Mouse (Mus musculus): ENCODE results near the gene Eif4a1. TPM values are rescaled to one million over a fixed set of nuclear protein-coding genes. Genes with fewer than 3 reads are reported as not detected.

The Eif4a1 gene
- polyA plus RNA-seq, 1 experiment = 319 TPM

DNA sequence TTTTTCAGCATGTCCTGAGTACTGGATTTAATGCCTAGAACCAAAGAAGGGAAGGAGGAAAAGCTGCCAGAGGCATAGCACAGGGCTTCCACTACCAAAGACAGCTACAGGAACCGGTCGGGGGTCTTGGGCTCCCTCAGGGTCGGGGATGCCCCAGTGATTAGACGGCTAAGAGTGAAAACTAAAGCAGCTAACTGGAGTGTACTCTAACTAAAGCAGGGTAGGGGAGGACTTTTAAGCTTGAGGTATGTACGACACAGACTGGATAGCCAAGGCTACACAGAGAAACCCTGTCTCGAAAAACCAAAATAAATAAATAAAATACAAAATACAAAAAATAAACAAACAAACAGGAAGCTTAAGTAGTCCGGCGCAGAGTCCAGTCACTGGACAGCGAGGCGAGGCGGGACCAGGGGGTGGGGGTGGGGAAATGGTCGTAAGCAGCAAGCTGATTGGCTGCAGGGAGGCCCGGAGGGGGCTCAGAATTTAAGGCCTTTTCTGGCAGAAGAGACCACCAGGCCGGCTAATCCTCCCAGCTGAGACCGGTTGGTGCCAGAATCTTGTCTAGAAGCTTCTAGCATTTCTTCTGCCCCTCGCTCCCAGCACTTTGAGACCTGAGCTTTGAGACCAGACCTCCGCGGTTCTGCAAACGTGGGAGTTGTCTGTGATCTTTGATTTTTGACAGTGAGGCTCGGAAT lies 50.5 kb downstream of the Eif4a1 start, which contains the start of gene Sat2:
TSS of gene Sat2 (plus strand) at position 454 of the 698 bp plus-strand sequence.
- Histone ChIP-seq H3K27ac (ENCODE audit: insufficient read depth, low read depth, low read length) (no peak within 1 kb of the TSS), H3K4me3 (ENCODE audit: insufficient read depth, low read length) (peak within 1 kb of the TSS; percentile 65), H3K4me1 (ENCODE audit: control insufficient read depth, insufficient read depth, low read length) (peaks cover 3% of the 10 kb centered on the region)
- TF ChIP-seq CTCF (IDR thresholded peaks at IDR 0.05; ENCODE audit: low read depth, low read length) (no peak), POLR2A (IDR thresholded peaks at IDR 0.05; ENCODE audit: borderline replicate concordance, low read depth, low read length) (no peak)

DNA sequence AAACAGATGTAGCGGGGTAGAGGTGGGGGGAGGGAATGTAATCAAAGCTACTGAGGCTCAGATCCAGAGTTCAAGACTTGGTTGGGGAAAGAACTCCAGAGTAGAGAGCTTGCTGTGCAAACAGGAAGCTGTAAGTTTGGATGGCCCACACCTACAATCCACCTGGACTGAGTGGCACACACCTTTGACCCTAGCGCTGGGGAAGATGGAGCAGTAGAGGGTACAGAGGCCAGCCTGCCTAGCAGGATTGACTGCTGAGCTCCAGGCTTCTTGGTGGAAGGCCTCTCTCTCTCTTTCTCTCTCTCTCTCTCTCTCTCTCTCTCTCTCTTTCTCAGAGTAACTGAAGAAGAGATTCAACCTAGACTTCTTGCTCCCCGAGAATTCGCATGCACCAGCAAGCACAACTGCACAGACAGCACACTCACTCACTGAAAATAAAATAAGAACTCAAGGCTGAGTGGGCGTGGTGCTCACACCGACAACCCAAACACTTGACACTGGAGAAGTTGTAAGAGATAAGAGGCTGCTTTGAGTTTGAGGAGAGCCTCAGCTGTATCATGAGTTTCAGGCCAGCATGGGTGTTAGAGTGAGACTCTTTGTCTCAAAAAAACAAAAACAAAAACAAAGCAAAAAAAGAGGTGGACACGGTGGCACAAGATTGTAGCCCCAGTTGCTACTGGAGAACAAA lies 51.7 kb downstream of the Eif4a1 start:
- TF ChIP-seq CTCF (IDR thresholded peaks at IDR 0.05; ENCODE audit: low read depth, low read length) (no peak), POLR2A (IDR thresholded peaks at IDR 0.05; ENCODE audit: borderline replicate concordance, low read depth, low read length) (no peak)
- H3K4me1 ChIP-seq (ENCODE audit: control insufficient read depth, insufficient read depth, low read length) = peaks cover 3% of the 10 kb centered on the region
- no peak overlapping the region for H3K4me3 ChIP-seq (ENCODE audit: insufficient read depth, low read length)
- no peak overlapping the region for H3K27ac ChIP-seq (ENCODE audit: insufficient read depth, low read depth, low read length)

DNA sequence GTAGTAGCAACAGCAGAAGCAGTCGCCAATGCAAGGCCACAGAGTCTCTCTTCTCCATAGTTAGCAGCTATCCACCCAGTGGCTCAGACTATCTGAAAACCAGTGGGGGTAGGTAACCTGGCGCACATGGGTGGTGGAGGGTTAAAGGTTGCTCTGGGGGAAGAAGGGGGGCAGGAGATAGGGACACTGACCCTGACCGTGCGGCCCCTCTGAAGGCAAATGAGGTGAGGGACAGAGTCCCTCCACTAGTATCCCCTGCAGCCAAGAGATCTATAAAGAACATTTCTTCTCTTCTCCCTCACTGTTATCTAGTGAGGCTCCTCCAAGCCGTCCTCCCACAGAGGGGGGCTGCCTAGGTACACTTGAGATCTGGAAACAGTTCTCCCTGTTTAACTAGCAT lies 54.4 kb downstream of the Eif4a1 start, which contains the start of gene Shbg:
TSS of gene Shbg (minus strand) at position 101 of the 400 bp plus-strand sequence.
- no peak within 1 kb of the TSS for H3K4me3 ChIP-seq (ENCODE audit: insufficient read depth, low read length)
- TF ChIP-seq CTCF (IDR thresholded peaks at IDR 0.05; ENCODE audit: low read depth, low read length) (no peak), POLR2A (IDR thresholded peaks at IDR 0.05; ENCODE audit: borderline replicate concordance, low read depth, low read length) (no peak)
- H3K4me1 ChIP-seq (ENCODE audit: control insufficient read depth, insufficient read depth, low read length) = peaks cover 3% of the 10 kb centered on the region
- no peak within 1 kb of the TSS for H3K27ac ChIP-seq (ENCODE audit: insufficient read depth, low read depth, low read length)

Other genes starting within 250 kb of the Eif4a1 start
- 0.72 and 0.76 TPM in 2 replicates for gene Dnah2, start 123.3 kb downstream of the Eif4a1 start, polyA plus RNA-seq (2012; ENCODE audit: insufficient read depth, insufficient read length, missing spikeins)
- 0.33 TPM in 1 of 2 replicates, not detected in the other for gene Efnb3, start 112.2 kb downstream of the Eif4a1 start, polyA plus RNA-seq (2012; ENCODE audit: insufficient read depth, insufficient read length, missing spikeins)
- 8.2 and 8.8 TPM in 2 replicates for gene Wrap53, start 92.2 kb downstream of the Eif4a1 start, polyA plus RNA-seq (2012; ENCODE audit: insufficient read depth, insufficient read length, missing spikeins)
- 76.1 and 79.7 TPM in 2 replicates for gene Trp53, start 92.1 kb downstream of the Eif4a1 start, polyA plus RNA-seq (2012; ENCODE audit: insufficient read depth, insufficient read length, missing spikeins)
- not detected in 2 replicates for gene Atp1b2, start 66.5 kb downstream of the Eif4a1 start, polyA plus RNA-seq (2012; ENCODE audit: insufficient read depth, insufficient read length, missing spikeins)
- gene Shbg, start 54.5 kb downstream of the Eif4a1 start, polyA plus RNA-seq (2012; ENCODE audit: insufficient read depth, insufficient read length, missing spikeins) = not detected in 2 replicates
- 2.5 and 4.3 TPM in 2 replicates for gene Sat2, start 50.4 kb downstream of the Eif4a1 start, polyA plus RNA-seq (2012; ENCODE audit: insufficient read depth, insufficient read length, missing spikeins)
- gene Fxr2, start 39.4 kb downstream of the Eif4a1 start, polyA plus RNA-seq (2012; ENCODE audit: insufficient read depth, insufficient read length, missing spikeins) = 54.1 and 64.6 TPM in 2 replicates
- gene Sox15, start 17.1 kb downstream of the Eif4a1 start, polyA plus RNA-seq (2012; ENCODE audit: insufficient read depth, insufficient read length, missing spikeins) = not detected in 2 replicates
- 64.2 and 68.9 TPM in 2 replicates for gene Mpdu1, start 9.8 kb downstream of the Eif4a1 start, polyA plus RNA-seq (2012; ENCODE audit: insufficient read depth, insufficient read length, missing spikeins)
- 1,401 and 1,598 TPM in 2 replicates for gene Cd68, start 6.3 kb downstream of the Eif4a1 start, polyA plus RNA-seq (2012; ENCODE audit: insufficient read depth, insufficient read length, missing spikeins)
- 120 and 131 TPM in 2 replicates for gene Senp3, start 9.7 kb upstream of the Eif4a1 start, polyA plus RNA-seq (2012; ENCODE audit: insufficient read depth, insufficient read length, missing spikeins)
- 20.8 and 23.9 TPM in 2 replicates for gene Tnfsf13, start 13.4 kb upstream of the Eif4a1 start, polyA plus RNA-seq (2012; ENCODE audit: insufficient read depth, insufficient read length, missing spikeins)
- gene Tnfsf12, start 23.4 kb upstream of the Eif4a1 start, polyA plus RNA-seq (2012; ENCODE audit: insufficient read depth, insufficient read length, missing spikeins) = 97.6 and 101 TPM in 2 replicates
- gene Tnfsfm13, start 23.7 kb upstream of the Eif4a1 start, polyA plus RNA-seq (2012; ENCODE audit: insufficient read depth, insufficient read length, missing spikeins) = 43.9 and 59.4 TPM in 2 replicates
- 46.5 and 69.7 TPM in 2 replicates for gene Polr2a, start 86.2 kb upstream of the Eif4a1 start, polyA plus RNA-seq (2012; ENCODE audit: insufficient read depth, insufficient read length, missing spikeins)
- not detected in 2 replicates for gene Slc35g3, start 89.5 kb upstream of the Eif4a1 start, polyA plus RNA-seq (2012; ENCODE audit: insufficient read depth, insufficient read length, missing spikeins)
- gene Zbtb4, start 93.5 kb upstream of the Eif4a1 start, polyA plus RNA-seq (2012; ENCODE audit: insufficient read depth, insufficient read length, missing spikeins) = 28.8 and 38.2 TPM in 2 replicates
- 1.0 and 1.8 TPM in 2 replicates for gene Chrnb1, start 123.5 kb upstream of the Eif4a1 start, polyA plus RNA-seq (2012; ENCODE audit: insufficient read depth, insufficient read length, missing spikeins)
- gene Fgf11, start 129.4 kb upstream of the Eif4a1 start, polyA plus RNA-seq (2012; ENCODE audit: insufficient read depth, insufficient read length, missing spikeins) = 27.9 and 29.7 TPM in 2 replicates
- gene Tmem102, start 133.2 kb upstream of the Eif4a1 start, polyA plus RNA-seq (2012; ENCODE audit: insufficient read depth, insufficient read length, missing spikeins) = not detected in 2 replicates
- gene Gm39566, start 142.9 kb upstream of the Eif4a1 start, polyA plus RNA-seq (2012; ENCODE audit: insufficient read depth, insufficient read length, missing spikeins) = not detected in 2 replicates
- gene Spem2, start 146.0 kb upstream of the Eif4a1 start, polyA plus RNA-seq (2012; ENCODE audit: insufficient read depth, insufficient read length, missing spikeins) = not detected in 2 replicates
- not detected in 2 replicates for gene Spem1, start 149.8 kb upstream of the Eif4a1 start, polyA plus RNA-seq (2012; ENCODE audit: insufficient read depth, insufficient read length, missing spikeins)
- 9.9 and 10.9 TPM in 2 replicates for gene Nlgn2, start 165.4 kb upstream of the Eif4a1 start, polyA plus RNA-seq (2012; ENCODE audit: insufficient read depth, insufficient read length, missing spikeins)
- 253 and 279 TPM in 2 replicates for gene Tmem256, start 166.1 kb upstream of the Eif4a1 start, polyA plus RNA-seq (2012; ENCODE audit: insufficient read depth, insufficient read length, missing spikeins)
- 58.6 and 68.1 TPM in 2 replicates for gene Plscr3, start 174.0 kb upstream of the Eif4a1 start, polyA plus RNA-seq (2012; ENCODE audit: insufficient read depth, insufficient read length, missing spikeins)
- gene Tnk1, start 186.3 kb upstream of the Eif4a1 start, polyA plus RNA-seq (2012; ENCODE audit: insufficient read depth, insufficient read length, missing spikeins) = not detected in 2 replicates
- gene Tmem95, start 205.6 kb upstream of the Eif4a1 start, polyA plus RNA-seq (2012; ENCODE audit: insufficient read depth, insufficient read length, missing spikeins) = not detected in 2 replicates
- 6.3 and 7.1 TPM in 2 replicates for gene Kctd11, start 209.0 kb upstream of the Eif4a1 start, polyA plus RNA-seq (2012; ENCODE audit: insufficient read depth, insufficient read length, missing spikeins)
- gene Acap1, start 223.1 kb upstream of the Eif4a1 start, polyA plus RNA-seq (2012; ENCODE audit: insufficient read depth, insufficient read length, missing spikeins) = 0.66 TPM in 1 of 2 replicates, not detected in the other
- gene 2810408A11Rik, start 228.6 kb upstream of the Eif4a1 start, polyA plus RNA-seq (2012; ENCODE audit: insufficient read depth, insufficient read length, missing spikeins) = 1.4 TPM in 1 of 2 replicates, not detected in the other
- 15.8 and 16.9 TPM in 2 replicates for gene Neurl4, start 228.6 kb upstream of the Eif4a1 start, polyA plus RNA-seq (2012; ENCODE audit: insufficient read depth, insufficient read length, missing spikeins)
- 92.8 and 103 TPM in 2 replicates for gene Gps2, start 241.5 kb upstream of the Eif4a1 start, polyA plus RNA-seq (2012; ENCODE audit: insufficient read depth, insufficient read length, missing spikeins)
- gene Eif5a, start 249.5 kb upstream of the Eif4a1 start, polyA plus RNA-seq (2012; ENCODE audit: insufficient read depth, insufficient read length, missing spikeins) = 326 and 347 TPM in 2 replicates

All from bone marrow macrophage, adult 2 months (primary cell).